Mouse (Mus musculus): ENCODE results near the gene Kdelc2. TPM values are rescaled to one million over a fixed set of nuclear protein-coding genes. Genes with fewer than 3 reads are reported as not detected.

Kdelc2 gene
- polyA plus RNA-seq, 1 experiment from 2014 or later, result 32.3 TPM

- no peak for ATAC-seq
- no peak for TF ChIP-seq CTCF (IDR thresholded peaks at IDR 0.05)
- ChIA-PET POLR2A (no interaction called here), CTCF (no interaction called here)
- H3K27me3 ChIP-seq, result no peaks in the 10 kb centered on the region
- DNase-seq (ENCODE audit: low read depth, low spot score), result no peak
- in situ Hi-C loops (cut with MboI; ENCODE audit: low pct_unique_long_range_greater_than_20kb), result no loop called here
Observed at GRCm38 (mm10) chr9:53404050-53404752, 20.4 kb downstream of the Kdelc2 start.

GRCm38 (mm10) chr9:53404753-53405722 lies 21.2 kb downstream of the Kdelc2 start:
- DNase-seq (ENCODE audit: low read depth, low spot score) (no peak), ATAC-seq (no peak)
- ChIA-PET CTCF (no interaction called here), POLR2A (no interaction called here)
- in situ Hi-C loops (cut with MboI; ENCODE audit: low pct_unique_long_range_greater_than_20kb), result no loop called here
- no peaks in the 10 kb centered on the region for H3K27me3 ChIP-seq
- TF ChIP-seq CTCF (IDR thresholded peaks at IDR 0.05), result no peak

- ATAC-seq (no peak), DNase-seq (ENCODE audit: low read depth, low spot score) (no peak)
- in situ Hi-C loops (cut with MboI; ENCODE audit: low pct_unique_long_range_greater_than_20kb), result no loop called here
- TF ChIP-seq CTCF (IDR thresholded peaks at IDR 0.05), result no peak
- ChIA-PET CTCF (interaction anchor here (1.3 kb wide), 1 partner anchor 10 kb away, joined by 5 read pairs; no protein-coding TSS in a partner anchor), POLR2A (no interaction called here)
- H3K27me3 ChIP-seq, result no peaks in the 10 kb centered on the region
Observed at GRCm38 (mm10) chr9:53408548-53408947, 24.7 kb downstream of the Kdelc2 start.

GRCm38 (mm10) chr9:53408953-53409361 lies 25.1 kb downstream of the Kdelc2 start:
- ATAC-seq, result no peak
- no peak for DNase-seq (ENCODE audit: low read depth, low spot score)
- H3K27me3 ChIP-seq, result no peaks in the 10 kb centered on the region
- TF ChIP-seq CTCF (IDR thresholded peaks at IDR 0.05), result no peak
- in situ Hi-C loops (cut with MboI; ENCODE audit: low pct_unique_long_range_greater_than_20kb), result no loop called here
- ChIA-PET POLR2A (no interaction called here), CTCF (no interaction called here)

GRCm38 (mm10) chr9:53409427-53409826 lies 25.6 kb downstream of the Kdelc2 start:
- H3K27me3 ChIP-seq, result no peaks in the 10 kb centered on the region
- CTCF ChIA-PET, result interaction anchor here (2.7 kb wide), 1 partner anchor 10 kb away, joined by 6 read pairs; no protein-coding TSS in a partner anchor
- no peak for TF ChIP-seq CTCF (IDR thresholded peaks at IDR 0.05)
- in situ Hi-C loops (cut with MboI; ENCODE audit: low pct_unique_long_range_greater_than_20kb), result no loop called here
- POLR2A ChIA-PET, result no interaction called here
- ATAC-seq, result no peak
- DNase-seq (ENCODE audit: low read depth, low spot score), result no peak

- no peak for TF ChIP-seq CTCF (IDR thresholded peaks at IDR 0.05)
- POLR2A ChIA-PET, result no interaction called here
- no peak for DNase-seq (ENCODE audit: low read depth, low spot score)
- in situ Hi-C loops (cut with MboI; ENCODE audit: low pct_unique_long_range_greater_than_20kb), result no loop called here
- CTCF ChIA-PET, result no interaction called here
- no peak for ATAC-seq
- no peaks in the 10 kb centered on the region for H3K27me3 ChIP-seq
Observed at GRCm38 (mm10) chr9:53422133-53422896, 38.5 kb downstream of the Kdelc2 start.

- ATAC-seq, result no peak
- ChIA-PET CTCF (no interaction called here), POLR2A (no interaction called here)
- no peak for DNase-seq (ENCODE audit: low read depth, low spot score)
- H3K27me3 ChIP-seq, result no peaks in the 10 kb centered on the region
- in situ Hi-C loops (cut with MboI; ENCODE audit: low pct_unique_long_range_greater_than_20kb), result no loop called here
- no peak for TF ChIP-seq CTCF (IDR thresholded peaks at IDR 0.05)
Observed at GRCm38 (mm10) chr9:53426726-53427125, 42.9 kb downstream of the Kdelc2 start.

GRCm38 (mm10) chr9:53427638-53428037 lies 43.8 kb downstream of the Kdelc2 start:
- in situ Hi-C loops (cut with MboI; ENCODE audit: low pct_unique_long_range_greater_than_20kb), result no loop called here
- TF ChIP-seq CTCF (IDR thresholded peaks at IDR 0.05), result no peak

GRCm38 (mm10) chr9:53435830-53436570 lies 52.2 kb downstream of the Kdelc2 start:
- H3K27me3 ChIP-seq, result no peaks in the 10 kb centered on the region
- in situ Hi-C loops (cut with MboI; ENCODE audit: low pct_unique_long_range_greater_than_20kb), result no loop called here
- DNase-seq (ENCODE audit: low read depth, low spot score), result no peak
- no peak for ATAC-seq
- CTCF ChIA-PET, result interaction anchor here (1.0 kb wide), 1 partner anchor 8 kb away, joined by 3 read pairs; no protein-coding TSS in a partner anchor
- TF ChIP-seq CTCF (IDR thresholded peaks at IDR 0.05), result no peak
- POLR2A ChIA-PET, result no interaction called here

More at GRCm38 (mm10) chr9:53427638-53428037, 43.8 kb downstream of the Kdelc2 start:
- ChIA-PET POLR2A (no interaction called here), CTCF (interaction anchor here (1.0 kb wide), 1 partner anchor 8 kb away, joined by 3 read pairs; no protein-coding TSS in a partner anchor)
- DNase-seq (ENCODE audit: low read depth, low spot score) (no peak), ATAC-seq (no peak)
- no peaks in the 10 kb centered on the region for H3K27me3 ChIP-seq

GRCm38 (mm10) chr9:53450609-53451008 lies 66.8 kb downstream of the Kdelc2 start:
- in situ Hi-C loops (cut with MboI; ENCODE audit: low pct_unique_long_range_greater_than_20kb), result no loop called here
- POLR2A ChIA-PET, result interaction anchor here (0.6 kb wide), 1 partner anchor 65 kb away, joined by 3 read pairs; no protein-coding TSS in a partner anchor
- no peak for DNase-seq (ENCODE audit: low read depth, low spot score)
- no peaks in the 10 kb centered on the region for H3K27me3 ChIP-seq
- no peak for TF ChIP-seq CTCF (IDR thresholded peaks at IDR 0.05)
- no peak for ATAC-seq
- CTCF ChIA-PET, result interaction anchor here (1.7 kb wide), 1 partner anchor 11 kb away, joined by 4 read pairs; no protein-coding TSS in a partner anchor

Other genes starting within 250 kb of the Kdelc2 start
- 23.9 TPM for gene Ddx10, start 136.0 kb upstream of the Kdelc2 start, polyA plus RNA-seq (2021)
- 0.76 TPM for gene Exph5, start 82.4 kb upstream of the Kdelc2 start, polyA plus RNA-seq (2021)
- 0.13 TPM for gene 4930550C14Rik, start 18.3 kb downstream of the Kdelc2 start, polyA plus RNA-seq (2021)
- 16.9 TPM for gene Atm, start 152.7 kb downstream of the Kdelc2 start, polyA plus RNA-seq (2021)
- 17.4 TPM for gene Npat, start 153.0 kb downstream of the Kdelc2 start, polyA plus RNA-seq (2021)
- 86.2 TPM for gene Acat1, start 226.4 kb downstream of the Kdelc2 start, polyA plus RNA-seq (2021)

All from Patski (cell line).